Mouse (Mus musculus) CH12.LX (cell line): ENCODE measurements around the gene Nod1. TPM values are rescaled to one million over a fixed set of nuclear protein-coding genes. Genes with fewer than 3 reads are reported as not detected.
A peak's percentile ranks its signal among the peaks of the same experiment; 100 is the strongest.

Source experiments
- DNase-seq: peaks from one replicate; pipeline ENCODE4 v3.0.0-alpha.2; 2013; ENCODE audit errors: extremely low read depth
- H3K27ac ChIP-seq: 2 replicates; pipeline ENCODE4 v1.5.1; 2012; ENCODE audit warnings: low read depth, mild to moderate bottlenecking, control low read depth, moderate library complexity; ENCODE audit not compliant: insufficient read depth
- H3K27me3 ChIP-seq: replicated peaks from 2 replicates; pipeline ENCODE3; 2012; ENCODE audit warnings: inconsistent platforms
- H3K36me3 ChIP-seq, 2 experiments: replicated peaks in 1 of 2; 2 replicates each; pipeline versions ENCODE3 to v1.6.1; 2012; ENCODE audit warnings: inconsistent platforms in 1 of 2, low read length in 1 of 2, mild to moderate bottlenecking in 1 of 2, mixed read lengths in 1 of 2, moderate library complexity in 1 of 2; ENCODE audit not compliant: control insufficient read depth in 1 of 2, insufficient read depth in 1 of 2
- H3K4me1 ChIP-seq, 2 experiments: 2 replicates each; pipeline ENCODE4 v1.6.1; 2012; ENCODE audit warnings: inconsistent platforms in 1 of 2, moderate library complexity in 1 of 2; ENCODE audit not compliant: insufficient read depth in 2 of 2, control insufficient read depth in 1 of 2
- H3K4me2 ChIP-seq: 2 replicates; pipeline ENCODE4 v1.6.1; 2012; ENCODE audit warnings: low read depth, mild to moderate bottlenecking, control low read depth; ENCODE audit not compliant: poor library complexity, insufficient read depth, severe bottlenecking
- H3K4me3 ChIP-seq, 3 experiments: fragments of 150-350 bp in 1 of 3; sonication (generic) in 1 of 3; replicated peaks in 1 of 3; 2 replicates each; pipeline versions ENCODE3 to v1.5.1; 2011 to 2012; ENCODE audit warnings: low read depth in 2 of 3, low read length in 2 of 3, mild to moderate bottlenecking in 2 of 3, moderate library complexity in 2 of 3, control low read depth in 1 of 3, improper control_type of control experiment in 1 of 3, inconsistent platforms in 1 of 3, mixed read lengths in 1 of 3; ENCODE audit not compliant: poor library complexity in 1 of 3
- H3K79me2 ChIP-seq: replicated peaks from 2 replicates; pipeline ENCODE4 v1.6.1; 2012; ENCODE audit warnings: mild to moderate bottlenecking, moderate library complexity; ENCODE audit not compliant: control insufficient read depth, poor library complexity, insufficient read depth, severe bottlenecking; ENCODE audit errors: extremely low read depth
- H3K9ac ChIP-seq: 2 replicates; pipeline ENCODE4 v1.6.1; 2012; ENCODE audit warnings: low read depth, mild to moderate bottlenecking, control low read depth, moderate library complexity; ENCODE audit not compliant: insufficient read depth
- H3K9me3 ChIP-seq: replicated peaks from 2 replicates; pipeline ENCODE3; 2012; ENCODE audit warnings: low read length, inconsistent platforms, mixed read lengths
- BHLHE40 ChIP-seq: IDR thresholded peaks from 2 replicates; pipeline ENCODE4 v1.6.1; 2011; ENCODE audit warnings: mild to moderate bottlenecking, low read depth, low read length, improper control_type of control experiment
- CHD1 ChIP-seq: IDR thresholded peaks from 2 replicates; pipeline ENCODE4 v1.6.1; 2012; ENCODE audit warnings: low read depth, low read length, improper control_type of control experiment, inconsistent platforms
- CHD2 ChIP-seq: IDR thresholded peaks from 2 replicates; pipeline ENCODE4 v1.6.1; 2011; ENCODE audit warnings: low read length, improper control_type of control experiment
- CTCF ChIP-seq, 2 experiments: IDR thresholded peaks in 1 of 2; conservative IDR thresholded peaks in 1 of 2; 2 replicates each; pipeline ENCODE4 v1.5.1; 2011 to 2012; ENCODE audit warnings: low read depth in 2 of 2, low read length in 2 of 2, improper control_type of control experiment in 1 of 2, inconsistent platforms in 1 of 2, mild to moderate bottlenecking in 1 of 2, moderate library complexity in 1 of 2
- E2F4 ChIP-seq: IDR thresholded peaks from 2 replicates; pipeline ENCODE4 v1.6.1; 2011; ENCODE audit warnings: low read depth, low read length, improper control_type of control experiment; ENCODE audit not compliant: insufficient replicate concordance
- ELF1 ChIP-seq: IDR thresholded peaks from 2 replicates; pipeline ENCODE4 v1.6.1; 2014; ENCODE audit warnings: low read depth, mild to moderate bottlenecking, inconsistent platforms, low read length, improper control_type of control experiment
- EP300 ChIP-seq: IDR thresholded peaks from 2 replicates; pipeline ENCODE4 v1.6.1; 2011; ENCODE audit warnings: low read length, improper control_type of control experiment
- ETS1 ChIP-seq: conservative IDR thresholded peaks from 2 replicates; pipeline ENCODE4 v1.6.1; 2012; ENCODE audit warnings: low read depth, mild to moderate bottlenecking, inconsistent platforms, low read length, improper control_type of control experiment, moderate library complexity
- GABPA ChIP-seq: IDR thresholded peaks from 2 replicates; pipeline ENCODE4 v1.6.1; 2012; ENCODE audit warnings: low read depth, low read length, improper control_type of control experiment, inconsistent platforms; ENCODE audit not compliant: insufficient replicate concordance
- HCFC1 ChIP-seq: IDR thresholded peaks from 2 replicates; pipeline ENCODE4 v1.6.1; 2012; ENCODE audit warnings: low read depth, mild to moderate bottlenecking, inconsistent platforms, low read length, improper control_type of control experiment
- JUN ChIP-seq: IDR thresholded peaks from 2 replicates; pipeline ENCODE4 v1.6.1; 2011; ENCODE audit warnings: low read depth, mild to moderate bottlenecking, low read length, improper control_type of control experiment, moderate library complexity; ENCODE audit not compliant: insufficient read depth
- JUND ChIP-seq: conservative IDR thresholded peaks from 2 replicates; pipeline ENCODE4 v1.6.1; 2011; ENCODE audit warnings: low read depth, low read length, improper control_type of control experiment
- KAT2A ChIP-seq: IDR thresholded peaks from 2 replicates; pipeline ENCODE4 v1.6.1; 2012; ENCODE audit warnings: low read length, improper control_type of control experiment, inconsistent platforms; ENCODE audit not compliant: insufficient replicate concordance
- MAFK ChIP-seq: IDR thresholded peaks from 2 replicates; pipeline ENCODE4 v1.6.1; 2011; ENCODE audit warnings: low read length, improper control_type of control experiment; ENCODE audit not compliant: insufficient replicate concordance
- MEF2A ChIP-seq: IDR thresholded peaks from 2 replicates; pipeline ENCODE4 v1.6.1; 2014; ENCODE audit warnings: low read depth, mild to moderate bottlenecking, inconsistent platforms, low read length, improper control_type of control experiment, borderline replicate concordance
- MXI1 ChIP-seq: IDR thresholded peaks from 2 replicates; pipeline ENCODE4 v1.6.1; 2011; ENCODE audit warnings: mild to moderate bottlenecking, low read depth, low read length, improper control_type of control experiment
- MYC ChIP-seq: IDR thresholded peaks from 2 replicates; pipeline ENCODE4 v1.6.1; 2011; ENCODE audit warnings: low read depth, mild to moderate bottlenecking, improper control_type of control experiment, low read length
- NELFE ChIP-seq: IDR thresholded peaks from 2 replicates; pipeline ENCODE4 v1.6.1; 2011; ENCODE audit warnings: low read depth, low read length, improper control_type of control experiment
- NRF1 ChIP-seq: IDR thresholded peaks from 2 replicates; pipeline ENCODE4 v1.6.1; 2014; ENCODE audit warnings: low read depth, mild to moderate bottlenecking, inconsistent platforms, low read length, improper control_type of control experiment, moderate library complexity
- PAX5 ChIP-seq: IDR thresholded peaks from 2 replicates; pipeline ENCODE4 v1.6.1; 2012; ENCODE audit warnings: low read length, inconsistent platforms, mixed read lengths
- POLR2A ChIP-seq: IDR thresholded peaks from 2 replicates; pipeline ENCODE4 v1.6.1; 2011; ENCODE audit warnings: low read depth, mild to moderate bottlenecking, improper control_type of control experiment, low read length
- RAD21 ChIP-seq: IDR thresholded peaks from 2 replicates; pipeline ENCODE4 v1.6.1; 2011; ENCODE audit warnings: low read depth, mild to moderate bottlenecking, low read length, improper control_type of control experiment, moderate library complexity
- SIN3A ChIP-seq: IDR thresholded peaks from 2 replicates; pipeline ENCODE4 v1.6.1; 2012; ENCODE audit warnings: low read length, improper control_type of control experiment, inconsistent platforms
- SMC3 ChIP-seq: IDR thresholded peaks from 2 replicates; pipeline ENCODE4 v1.6.1; 2011; ENCODE audit warnings: low read depth, low read length, improper control_type of control experiment
- TBP ChIP-seq: conservative IDR thresholded peaks from 2 replicates; pipeline ENCODE4 v1.6.1; 2011; ENCODE audit warnings: low read depth, low read length, improper control_type of control experiment
- TCF12 ChIP-seq: IDR thresholded peaks from 2 replicates; pipeline ENCODE4 v1.6.1; 2014; ENCODE audit warnings: low read depth, mild to moderate bottlenecking, inconsistent platforms, low read length, improper control_type of control experiment
- USF1 ChIP-seq: IDR thresholded peaks from 2 replicates; pipeline ENCODE4 v1.6.1; 2014; ENCODE audit warnings: low read depth, mild to moderate bottlenecking, inconsistent platforms, low read length, improper control_type of control experiment
- ZKSCAN1 ChIP-seq: IDR thresholded peaks from 2 replicates; pipeline ENCODE4 v1.6.1; 2012; ENCODE audit warnings: low read depth, inconsistent platforms, low read length, improper control_type of control experiment, borderline replicate concordance
- ZMIZ1 ChIP-seq: IDR thresholded peaks from 2 replicates; pipeline ENCODE4 v1.6.1; 2012; ENCODE audit warnings: low read depth, mild to moderate bottlenecking, inconsistent platforms, low read length, improper control_type of control experiment
- dilution Hi-C: fragments of 300-500 bp; cut with MboI; formaldehyde crosslinking; loops from 2 replicates; pipeline ENCODE4 v1.14.3; 2020; ENCODE audit warnings: low sequenced_read_pairs; ENCODE audit not compliant: extremely low pct_unique_long_range_greater_than_20kb, extremely low pct_ligation_motif_present
- in situ Hi-C: fragments of 300-500 bp; cut with MboI; formaldehyde crosslinking; loops from 3 replicates; pipeline ENCODE4 v1.14.3; 2019; ENCODE audit warnings: low sequenced_read_pairs, low pct_ligation_motif_present, low pct_unique_long_range_greater_than_20kb, mixed read lengths
- polyA plus RNA-seq: library from polyadenylated mRNA; unstranded; fragments of >175 nt; gene quantifications from 2 replicates; pipeline ENCODE4 v1.2.1, GENCODE M21; 2012; ENCODE audit warnings: low read depth; ENCODE audit not compliant: insufficient read length
- total RNA-seq, 2 experiments: library from RNA; depleted of rRNA; stranded (reverse); fragments of 300-350 nt in 1 of 2; fragments of >200 nt in 1 of 2; gene quantifications; 2 replicates each; pipeline ENCODE4 v1.2.3; 2012 to 2014

Gene Nod1
- total and polyA plus RNA-seq, 3 experiments: 0.29 to 0.46 (median 0.30) TPM

- TF ChIP-seq ZMIZ1: peak; percentile 86; the same call in 1 of the 2 replicates
- TF ChIP-seq SIN3A: peak; percentile 86; the same call in 1 of the 2 replicates
- peak in 1 of 2 experiments; percentile 70; a peak in 2 of 4 replicates for TF ChIP-seq CTCF (conservative IDR thresholded peaks at IDR 0.05 in 1 of 2, IDR thresholded peaks at IDR 0.05 in 1 of 2; ENCODE audit: low read depth in 2 of 2, low read length in 2 of 2)
- TF ChIP-seq NELFE: peak; percentile 79
- TF ChIP-seq CHD2: peak; percentile 82
- TF ChIP-seq BHLHE40: no peak
- peak; percentile 97 for TF ChIP-seq MXI1
- no peak for TF ChIP-seq JUND
- TF ChIP-seq USF1: no peak
- TF ChIP-seq NRF1: peak; percentile 35
- TF ChIP-seq CHD1: no peak
- no peak for TF ChIP-seq E2F4
- TF ChIP-seq SMC3: peak; percentile 56
- TF ChIP-seq HCFC1: peak; percentile 55
- peak; percentile 74 for TF ChIP-seq ELF1
Observed at GRCm38 (mm10) chr6:54992734-54993260, 20.4 kb upstream of the Nod1 start, which contains the start of gene Ggct (continued).

- in situ Hi-C loops: loop anchor here (5.0 kb wide), 1 partner anchor 180 kb away; no protein-coding TSS in a partner anchor
- H3K36me3 ChIP-seq: peaks cover 0 to 12% of the 10 kb centered on the region in 2 experiments
- H3K4me1 ChIP-seq: peaks cover 3 to 16% of the 10 kb centered on the region in 2 experiments
- H3K9ac ChIP-seq: peak overlapping the region; percentile 53; the same call in 1 of the 2 replicates
- peak overlapping the region; percentile 36 to 70 (median 60) for H3K4me3 ChIP-seq
- no peaks in the 10 kb centered on the region for H3K27me3 ChIP-seq
- H3K27ac ChIP-seq: no peak overlapping the region
- peak; percentile 20 for DNase-seq
- H3K4me2 ChIP-seq: peak overlapping the region; percentile 72
- no peaks in the 10 kb centered on the region for H3K9me3 ChIP-seq
- no peak for TF ChIP-seq SMC3
- no peak for TF ChIP-seq MEF2A
- no peak for TF ChIP-seq ETS1
- no peak for TF ChIP-seq RAD21
- no peak for TF ChIP-seq MAFK
- no peak for TF ChIP-seq TCF12
- no peak for TF ChIP-seq TBP
- no peak for TF ChIP-seq MYC
- no peak for TF ChIP-seq KAT2A
- TF ChIP-seq CTCF (conservative IDR thresholded peaks at IDR 0.05 in 1 of 2, IDR thresholded peaks at IDR 0.05 in 1 of 2; ENCODE audit: low read depth in 2 of 2, low read length in 2 of 2): no peak
- TF ChIP-seq JUN: no peak
- no peak for TF ChIP-seq PAX5
- no peak for TF ChIP-seq ELF1
- TF ChIP-seq ZKSCAN1: no peak
- no peak for TF ChIP-seq CHD2
- no peak for TF ChIP-seq E2F4
- no peak for TF ChIP-seq EP300
- no peak for TF ChIP-seq SIN3A
- TF ChIP-seq GABPA: no peak
- no peak for TF ChIP-seq POLR2A
- TF ChIP-seq, all 38 proteins: peak for 0
- dilution Hi-C loops: no loop called here
- no peaks in the 10 kb centered on the region for H3K79me2 ChIP-seq
Observed at GRCm38 (mm10) chr6:54992141-54992540, 19.7 kb upstream of the Nod1 start.
